Mouse (Mus musculus): ENCODE data around the gene Spin4. TPM values are rescaled to one million over a fixed set of nuclear protein-coding genes. Genes with fewer than 3 reads are reported as not detected.

The Spin4 gene
- polyA plus RNA-seq (2014; fragmentation: Nextera tagmentation; extraction: Ambion mirVana) = 6.7 and 8.6 TPM in 2 replicates

DNA sequence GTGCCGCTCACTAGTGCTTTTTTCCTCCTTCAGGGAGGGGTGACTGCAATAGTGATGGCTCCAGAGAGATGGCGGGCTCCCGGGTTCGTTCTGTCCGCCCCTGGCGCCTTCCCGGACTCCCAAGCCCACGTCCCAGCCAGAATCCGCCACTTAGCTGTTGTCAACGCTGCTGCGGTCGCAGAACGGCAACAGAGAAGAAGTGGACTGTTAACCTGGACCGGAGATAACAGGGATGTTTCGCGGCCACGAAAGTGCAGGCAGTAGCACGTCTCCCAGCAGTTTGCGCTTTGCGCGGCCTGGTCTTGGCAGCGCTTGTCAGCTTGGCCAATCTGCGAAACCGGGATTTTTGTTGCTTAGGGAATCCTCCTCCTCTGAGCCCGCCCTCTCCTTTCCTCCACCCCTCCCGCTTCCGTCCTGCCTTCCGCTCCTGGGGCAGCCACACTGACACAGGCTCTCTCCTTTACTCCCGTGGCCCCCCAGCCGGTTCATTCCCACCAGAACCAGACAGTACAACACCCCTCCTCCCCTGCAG is at the start of gene Spin4:
Spin4 (minus strand) TSS at position 322 of the 532 bp plus-strand sequence.
- peak; percentile 71 for DNase-seq (ENCODE audit: low spot score)
- peak within 1 kb of the TSS; percentile 48 for H3K4me3 ChIP-seq (ENCODE audit: low read depth, low read length)
- WGBS = 16% methylated on average over 29 of the region's 30 CpGs
- no peaks in the 10 kb centered on the region for H3K9me3 ChIP-seq (ENCODE audit: control insufficient read depth, low read length)
- H3K27ac ChIP-seq (ENCODE audit: low read depth, low read length) = peak within 1 kb of the TSS; percentile 75
- no peaks in the 10 kb centered on the region for H3K36me3 ChIP-seq (ENCODE audit: control insufficient read depth, insufficient read depth, low read length)
- peak within 1 kb of the TSS; percentile 57 for H3K9ac ChIP-seq (ENCODE audit: low read depth, low read length)
- H3K4me1 ChIP-seq (replicated peaks; ENCODE audit: control insufficient read depth, insufficient read depth, low read length) = no peaks in the 10 kb centered on the region
- peak; percentile 91 for ATAC-seq (ENCODE audit: low FRiP score)
- H3K27me3 ChIP-seq (ENCODE audit: control insufficient read depth, insufficient read depth, low read length) = peaks cover 6% of the 10 kb centered on the region; the same call in 1 of the 2 replicates
- H3K4me2 ChIP-seq (replicated peaks; ENCODE audit: low read depth, low read length) = peak within 1 kb of the TSS; percentile 49

DNA sequence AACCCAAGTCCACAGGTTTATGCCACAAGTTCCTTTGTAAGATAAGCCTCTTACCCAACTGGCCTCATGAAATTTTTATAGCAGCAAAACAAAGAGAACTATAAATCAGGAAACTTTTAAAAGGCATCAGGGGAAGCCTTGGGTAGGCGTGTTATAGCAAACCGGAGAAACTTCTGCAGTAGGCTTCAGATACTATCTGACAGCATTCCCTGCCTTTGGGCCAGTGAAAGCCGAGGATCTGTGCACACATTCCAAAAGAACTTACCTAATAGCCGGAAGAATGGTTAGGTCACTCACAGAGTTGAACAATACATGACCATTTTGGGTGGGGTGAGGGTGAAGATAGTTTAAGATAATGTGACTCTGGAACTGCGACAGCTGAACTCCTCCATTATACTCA is 1.4 kb upstream of the Spin4 start:
- H3K4me2 ChIP-seq (replicated peaks; ENCODE audit: low read depth, low read length) = no peak overlapping the region
- H3K9ac ChIP-seq (ENCODE audit: low read depth, low read length) = no peak overlapping the region
- H3K9me3 ChIP-seq (ENCODE audit: control insufficient read depth, low read length) = no peaks in the 10 kb centered on the region
- H3K36me3 ChIP-seq (ENCODE audit: control insufficient read depth, insufficient read depth, low read length) = no peaks in the 10 kb centered on the region
- H3K4me3 ChIP-seq (ENCODE audit: low read depth, low read length) = no peak overlapping the region
- ATAC-seq (ENCODE audit: low FRiP score) (no peak), DNase-seq (ENCODE audit: low spot score) (no peak)
- no peaks in the 10 kb centered on the region for H3K4me1 ChIP-seq (replicated peaks; ENCODE audit: control insufficient read depth, insufficient read depth, low read length)
- no peak overlapping the region for H3K27ac ChIP-seq (ENCODE audit: low read depth, low read length)
- WGBS = 72% methylated on average over 5 of the region's 5 CpGs
- peaks cover 6% of the 10 kb centered on the region; the same call in 1 of the 2 replicates for H3K27me3 ChIP-seq (ENCODE audit: control insufficient read depth, insufficient read depth, low read length)

DNA sequence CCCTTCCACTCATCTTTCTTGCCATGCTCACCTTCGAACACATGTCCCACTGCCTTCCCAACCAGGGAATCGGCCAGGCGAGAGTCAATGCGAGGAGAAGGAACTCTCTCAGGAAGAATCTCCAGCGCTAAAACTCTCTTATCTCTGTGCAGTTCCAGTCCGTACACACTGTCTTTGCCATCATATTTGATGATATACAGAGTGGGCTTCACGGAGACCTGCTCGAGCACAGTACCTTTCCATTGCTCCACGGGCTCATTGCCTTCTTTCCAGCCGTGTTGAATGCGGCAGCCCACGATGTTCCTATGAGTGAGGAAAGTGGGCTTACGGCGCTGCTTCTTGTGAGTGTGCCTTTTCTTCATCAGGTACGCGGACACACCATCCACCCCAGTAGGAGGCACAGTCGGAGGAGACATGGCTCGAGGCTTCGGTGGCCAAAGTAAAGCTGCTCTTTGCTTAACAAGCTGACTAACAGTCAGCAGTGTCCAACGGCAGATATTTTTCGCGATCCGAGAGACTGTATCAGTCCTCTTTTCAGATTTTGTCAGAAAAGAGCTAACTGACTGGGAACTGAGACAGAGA is 612 bp downstream of the Spin4 start:
- 12% methylated on average over 23 of the region's 23 CpGs for WGBS
- Histone ChIP-seq H3K36me3 (ENCODE audit: control insufficient read depth, insufficient read depth, low read length) (no peaks in the 10 kb centered on the region), H3K9ac (ENCODE audit: low read depth, low read length) (peak overlapping the region; percentile 57), H3K4me3 (ENCODE audit: low read depth, low read length) (peak overlapping the region; percentile 48), H3K4me2 (replicated peaks; ENCODE audit: low read depth, low read length) (peak overlapping the region; percentile 49), H3K27me3 (ENCODE audit: control insufficient read depth, insufficient read depth, low read length) (peaks cover 6% of the 10 kb centered on the region; the same call in 1 of the 2 replicates), H3K9me3 (ENCODE audit: control insufficient read depth, low read length) (no peaks in the 10 kb centered on the region), H3K27ac (ENCODE audit: low read depth, low read length) (peak overlapping the region; percentile 75), H3K4me1 (replicated peaks; ENCODE audit: control insufficient read depth, insufficient read depth, low read length) (no peaks in the 10 kb centered on the region)
- DNase-seq (ENCODE audit: low spot score) (peak; percentile 44), ATAC-seq (ENCODE audit: low FRiP score) (peak; percentile 73)

DNA sequence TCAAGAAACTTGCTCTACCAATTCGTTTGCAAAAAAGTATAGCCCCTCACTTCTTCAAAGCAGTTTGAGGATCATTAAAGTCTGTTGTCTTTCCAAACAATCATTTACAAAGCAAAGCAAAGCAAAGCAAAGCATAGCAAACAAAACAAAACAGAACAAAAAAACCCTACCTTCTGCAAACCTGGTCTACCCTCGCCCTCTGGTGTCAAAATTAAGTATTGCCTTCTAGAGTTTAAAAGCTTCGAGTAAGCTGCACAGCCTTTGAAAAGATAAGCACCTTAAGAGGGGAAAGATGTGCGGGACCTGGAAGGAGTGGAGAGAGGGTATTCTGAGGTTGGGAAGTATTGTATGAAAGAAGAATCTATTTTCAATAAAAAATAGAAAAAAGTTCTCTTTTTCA is 14.4 kb downstream of the Spin4 start:
- no peaks in the 10 kb centered on the region for H3K4me1 ChIP-seq (replicated peaks; ENCODE audit: control insufficient read depth, insufficient read depth, low read length)
- H3K27ac ChIP-seq (ENCODE audit: low read depth, low read length) = no peak overlapping the region
- H3K4me3 ChIP-seq (ENCODE audit: low read depth, low read length) = no peak overlapping the region
- H3K4me2 ChIP-seq (replicated peaks; ENCODE audit: low read depth, low read length) = no peak overlapping the region
- peak; percentile 63 for DNase-seq (ENCODE audit: low spot score)
- H3K9ac ChIP-seq (ENCODE audit: low read depth, low read length) = no peak overlapping the region
- no peak for ATAC-seq (ENCODE audit: low FRiP score)
- H3K36me3 ChIP-seq (ENCODE audit: control insufficient read depth, insufficient read depth, low read length) = no peaks in the 10 kb centered on the region
- no peaks in the 10 kb centered on the region for H3K27me3 ChIP-seq (ENCODE audit: control insufficient read depth, insufficient read depth, low read length)
- WGBS = 18% methylated on average over 4 of the region's 4 CpGs
- H3K9me3 ChIP-seq (ENCODE audit: control insufficient read depth, low read length) = no peaks in the 10 kb centered on the region

DNA sequence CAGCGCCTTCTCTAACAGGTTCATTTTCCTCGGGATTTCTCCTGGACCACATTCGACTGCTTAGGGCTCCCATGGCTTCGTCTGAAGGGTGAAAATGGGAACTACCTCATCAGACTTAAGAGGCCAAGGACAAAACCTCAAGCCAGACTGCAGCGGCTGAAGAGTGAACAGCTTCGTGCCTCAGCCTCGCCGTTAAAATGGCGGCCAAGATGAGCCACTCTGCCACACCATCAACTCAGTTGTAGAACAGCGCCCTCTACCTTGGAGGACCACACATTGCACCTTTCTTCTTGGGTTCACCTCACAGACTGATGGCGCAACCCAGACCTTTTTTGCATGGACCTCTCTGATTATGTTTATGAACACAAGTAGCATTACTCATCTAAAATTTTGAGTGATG is 27.6 kb downstream of the Spin4 start:
- Histone ChIP-seq H3K27me3 (ENCODE audit: control insufficient read depth, insufficient read depth, low read length) (no peaks in the 10 kb centered on the region), H3K36me3 (ENCODE audit: control insufficient read depth, insufficient read depth, low read length) (no peaks in the 10 kb centered on the region), H3K9ac (ENCODE audit: low read depth, low read length) (no peak overlapping the region), H3K9me3 (ENCODE audit: control insufficient read depth, low read length) (no peaks in the 10 kb centered on the region), H3K4me2 (replicated peaks; ENCODE audit: low read depth, low read length) (no peak overlapping the region), H3K4me3 (ENCODE audit: low read depth, low read length) (no peak overlapping the region), H3K4me1 (replicated peaks; ENCODE audit: control insufficient read depth, insufficient read depth, low read length) (no peaks in the 10 kb centered on the region), H3K27ac (ENCODE audit: low read depth, low read length) (no peak overlapping the region)
- 95% methylated on average over 11 of the region's 11 CpGs for WGBS
- no peak for ATAC-seq (ENCODE audit: low FRiP score)
- no peak for DNase-seq (ENCODE audit: low spot score)

DNA sequence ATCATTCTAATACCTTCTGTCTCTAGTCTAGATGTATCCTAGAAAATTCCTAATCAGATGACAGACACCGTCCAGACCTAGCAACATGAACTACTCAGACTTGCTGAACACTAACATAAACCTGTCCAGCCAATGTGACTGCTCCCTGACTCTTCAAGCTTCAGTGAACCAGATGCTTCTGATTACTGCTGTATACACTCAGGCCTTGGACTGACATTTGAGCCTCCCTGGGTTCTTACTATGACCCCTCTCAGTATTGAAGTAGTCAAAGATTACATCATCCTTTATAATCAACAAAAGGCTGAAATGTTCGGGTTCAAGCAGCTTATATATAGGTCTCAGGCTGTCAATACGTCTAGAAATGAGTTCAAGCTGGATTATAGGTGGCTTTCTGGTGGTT is 32.4 kb downstream of the Spin4 start:
- Histone ChIP-seq H3K9ac (ENCODE audit: low read depth, low read length) (no peak overlapping the region), H3K36me3 (ENCODE audit: control insufficient read depth, insufficient read depth, low read length) (no peaks in the 10 kb centered on the region), H3K27me3 (ENCODE audit: control insufficient read depth, insufficient read depth, low read length) (no peaks in the 10 kb centered on the region), H3K4me3 (ENCODE audit: low read depth, low read length) (no peak overlapping the region), H3K4me2 (replicated peaks; ENCODE audit: low read depth, low read length) (no peak overlapping the region), H3K9me3 (ENCODE audit: control insufficient read depth, low read length) (no peaks in the 10 kb centered on the region), H3K27ac (ENCODE audit: low read depth, low read length) (no peak overlapping the region), H3K4me1 (replicated peaks; ENCODE audit: control insufficient read depth, insufficient read depth, low read length) (no peaks in the 10 kb centered on the region)
- no peak for DNase-seq (ENCODE audit: low spot score)
- WGBS = 45% methylated on average over 3 of the region's 3 CpGs
- ATAC-seq (ENCODE audit: low FRiP score) = 0 out of 2 replicates have a peak, but pooled peaks have one; percentile 30

DNA sequence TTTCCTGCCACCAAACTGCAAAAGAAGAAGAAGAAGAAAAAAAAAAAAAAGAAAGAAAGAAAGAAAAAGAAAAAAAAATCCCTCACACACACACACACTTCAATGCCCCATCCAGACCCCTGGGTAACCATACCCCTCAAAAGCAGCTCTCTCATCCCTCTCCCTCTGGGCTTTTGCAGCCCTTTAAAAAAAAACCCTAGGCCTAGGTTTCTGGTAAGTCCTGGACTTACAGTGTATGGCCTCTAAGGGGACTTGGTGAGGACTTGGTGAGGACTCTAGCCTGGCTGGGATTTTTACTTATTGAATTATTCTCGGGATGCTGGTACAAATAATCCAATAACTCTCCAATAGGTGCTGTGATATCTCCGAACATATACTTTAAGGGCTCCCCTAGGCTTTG is 35.6 kb downstream of the Spin4 start:
- no peak overlapping the region for H3K9ac ChIP-seq (ENCODE audit: low read depth, low read length)
- no peak overlapping the region for H3K4me2 ChIP-seq (replicated peaks; ENCODE audit: low read depth, low read length)
- DNase-seq (ENCODE audit: low spot score) (peak; percentile 2), ATAC-seq (ENCODE audit: low FRiP score) (no peak)
- no peaks in the 10 kb centered on the region for H3K27me3 ChIP-seq (ENCODE audit: control insufficient read depth, insufficient read depth, low read length)
- H3K4me3 ChIP-seq (ENCODE audit: low read depth, low read length) = no peak overlapping the region
- no peaks in the 10 kb centered on the region for H3K9me3 ChIP-seq (ENCODE audit: control insufficient read depth, low read length)
- H3K27ac ChIP-seq (ENCODE audit: low read depth, low read length) = no peak overlapping the region
- no peaks in the 10 kb centered on the region for H3K4me1 ChIP-seq (replicated peaks; ENCODE audit: control insufficient read depth, insufficient read depth, low read length)
- whole genome bisulfite sequencing = 82% methylated on average over 2 of the region's 2 CpGs
- no peaks in the 10 kb centered on the region for H3K36me3 ChIP-seq (ENCODE audit: control insufficient read depth, insufficient read depth, low read length)

DNA sequence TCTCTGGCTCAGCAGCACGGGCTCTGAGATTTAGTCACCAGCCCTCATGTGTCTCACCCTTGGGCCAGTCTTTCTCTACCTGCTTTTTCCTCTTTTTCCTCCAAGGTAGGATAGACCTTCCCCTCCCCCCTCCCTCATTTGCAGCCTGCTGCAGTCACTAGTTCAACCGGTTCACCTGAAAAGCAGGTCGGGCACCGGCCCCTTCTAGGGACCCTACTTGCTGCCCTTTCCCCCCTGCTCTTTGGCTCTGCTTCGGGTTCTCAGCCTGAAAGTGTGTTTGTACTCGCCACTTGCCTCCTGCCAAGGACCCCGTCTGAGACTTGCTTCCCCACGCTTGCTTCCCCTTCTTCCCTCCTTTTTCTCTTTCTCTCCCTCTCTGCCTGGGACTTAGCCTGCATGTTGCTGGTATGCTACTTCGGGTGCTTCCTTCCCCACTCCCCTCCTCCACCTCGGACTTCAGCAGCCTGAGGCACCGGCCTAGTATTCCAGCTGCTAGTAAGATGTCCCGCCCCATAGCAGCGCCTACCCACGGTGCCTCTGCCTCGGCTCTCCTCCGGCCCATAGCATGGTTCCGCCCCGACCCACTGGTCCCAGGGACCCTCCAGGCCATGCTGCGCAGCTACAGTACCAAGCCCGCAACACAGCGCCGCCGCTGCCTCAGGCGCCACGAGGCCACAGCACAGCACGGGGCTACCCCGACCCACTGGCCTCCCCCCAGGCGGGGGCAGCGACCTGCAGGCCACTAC is 36.2 kb downstream of the Spin4 start:
- DNase-seq (ENCODE audit: low spot score) = peak; percentile 43
- Histone ChIP-seq H3K27ac (ENCODE audit: low read depth, low read length) (no peak overlapping the region), H3K27me3 (ENCODE audit: control insufficient read depth, insufficient read depth, low read length) (no peaks in the 10 kb centered on the region), H3K9me3 (ENCODE audit: control insufficient read depth, low read length) (no peaks in the 10 kb centered on the region), H3K36me3 (ENCODE audit: control insufficient read depth, insufficient read depth, low read length) (no peaks in the 10 kb centered on the region), H3K4me3 (ENCODE audit: low read depth, low read length) (peak overlapping the region; percentile 26), H3K4me2 (replicated peaks; ENCODE audit: low read depth, low read length) (peak overlapping the region; percentile 47), H3K9ac (ENCODE audit: low read depth, low read length) (peak overlapping the region; percentile 50; the same call in 1 of the 2 replicates), H3K4me1 (replicated peaks; ENCODE audit: control insufficient read depth, insufficient read depth, low read length) (no peaks in the 10 kb centered on the region)
- peak; percentile 68 for ATAC-seq (ENCODE audit: low FRiP score)
- WGBS = 23% methylated on average over 29 of the region's 29 CpGs
